Mouse (Mus musculus) olfactory bulb, adult 2 months (tissue): ENCODE measurements at regions not wholly inside any gene's neighbourhood (a gene's known extent, or its start where the extent isn't known, plus 50 kb on each side); places are given as distances from the start of the nearest gene placed in this dataset.

Source experiments
- CTCF ChIP-seq: fragments of 200-500 bp; IDR thresholded peaks from 2 replicates; pipeline ENCODE4 v1.5.1; 2012; ENCODE audit warnings: low read depth, mild to moderate bottlenecking, low read length, moderate library complexity; ENCODE audit not compliant: insufficient read depth
- POLR2A ChIP-seq: fragments of 200-500 bp; IDR thresholded peaks from 2 replicates; pipeline ENCODE4 v1.6.1; 2012; ENCODE audit warnings: mild to moderate bottlenecking, low read depth, low read length, moderate library complexity; ENCODE audit not compliant: insufficient read depth

DNA sequence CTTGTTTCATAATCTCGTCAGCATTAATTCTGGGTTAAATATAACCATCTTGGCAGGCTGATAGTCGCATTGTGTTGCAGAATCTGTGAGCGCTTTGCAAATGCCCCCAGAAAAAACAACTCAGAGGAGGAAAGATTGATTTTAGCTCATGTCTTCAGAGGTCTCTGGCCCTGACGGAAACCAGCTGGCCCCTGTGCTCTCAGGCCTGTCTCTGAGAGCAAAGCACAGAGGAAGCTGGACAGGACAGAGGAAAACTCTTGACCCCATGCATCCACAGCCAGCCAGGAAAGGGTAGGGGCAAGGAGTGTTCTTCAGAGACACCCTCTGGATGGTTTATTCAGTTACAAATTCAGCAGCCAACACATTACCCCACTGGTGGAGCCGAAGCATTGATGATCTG, 300.4 kb upstream of the 3110018I06Rik start:
- TF ChIP-seq CTCF (no peak), POLR2A (no peak)
